In the genomic region with DNA sequence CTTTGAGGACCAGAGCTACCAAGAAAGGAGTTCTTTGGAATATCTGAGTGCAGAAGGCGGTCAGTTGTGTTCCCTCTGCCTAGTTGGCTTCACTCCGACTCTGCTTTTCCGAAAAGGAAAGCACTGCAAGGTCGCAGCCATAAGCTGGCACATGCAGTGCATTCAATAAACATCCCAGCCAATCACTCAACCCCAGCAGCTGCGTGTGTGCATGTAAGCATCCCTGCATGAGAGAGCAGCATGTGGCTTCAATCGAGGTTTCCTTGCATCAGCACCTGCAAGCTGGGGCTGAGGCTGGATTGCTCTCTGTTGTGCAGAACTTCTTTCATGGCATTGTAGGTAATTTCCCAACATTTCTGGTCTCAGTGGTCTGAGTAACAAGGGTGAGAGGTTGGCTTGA, we compare ENCODE assay signal across 17 mouse cellular contexts.
DNase-seq lines count a peak whose midpoint lies in the region; ATAC-seq lines count a peak whose summit lies in the region.
"Had no signal": no experiment of that assay in that cellular context is flagged by ENCODE, and none has a peak within 500 bp of the region (broad histone marks: within the 10 kb centered on the region; RNA-seq: fewer than 3 reads in every experiment).

No protein-coding gene starts in this region.

- DNase-seq in adrenal gland, postnatal 10 days, result peak; percentile 45
- no peak for DNase-seq in adrenal gland, postnatal 4 days (ENCODE audit: low spot score in 2 of 2)
- DNase-seq in forebrain, embryonic 11.5 days (ENCODE audit: low spot score), result no peak
- DNase-seq in midbrain, embryonic 14.5 days, result peak; percentile 20
- DNase-seq in limb, embryonic 10.5 days (ENCODE audit: low spot score), result peak; percentile 33
- DNase-seq: cerebellum, adult 9-11 months; gastrocnemius, postnatal 10 days; heart, adult 2 months; lung, postnatal 36 days had no signal

- peaks cover 7% of the 10 kb centered on the region for H3K4me1 ChIP-seq in forebrain, embryonic 16.5 days (replicated peaks; ENCODE audit: control insufficient read depth, insufficient read depth, low read length)
- no peaks in the 10 kb centered on the region; the same call in 1 of the 2 replicates for H3K4me1 ChIP-seq in forebrain, embryonic 11.5 days (replicated peaks; ENCODE audit: control insufficient read depth, insufficient read depth, low read length)
- H3K4me1 ChIP-seq in midbrain, embryonic 14.5 days (ENCODE audit: control insufficient read depth, insufficient read depth, low read length), result no peaks in the 10 kb centered on the region
- H3K4me1 ChIP-seq in midbrain, embryonic 13.5 days (replicated peaks), result no peaks in the 10 kb centered on the region
- H3K4me1 ChIP-seq in limb, embryonic 10.5 days, result peaks cover 5% of the 10 kb centered on the region
- no peaks in the 10 kb centered on the region for H3K4me1 ChIP-seq in intestine, embryonic 15.5 days (replicated peaks)

- no peaks in the 10 kb centered on the region for H3K36me3 ChIP-seq in forebrain, embryonic 16.5 days (ENCODE audit: control insufficient read depth, insufficient read depth)
- no peaks in the 10 kb centered on the region for H3K36me3 ChIP-seq in forebrain, embryonic 11.5 days (ENCODE audit: control insufficient read depth, insufficient read depth, low read length)
- H3K36me3 ChIP-seq in midbrain, embryonic 14.5 days (ENCODE audit: control insufficient read depth, insufficient read depth, low read length), result no peaks in the 10 kb centered on the region
- no peaks in the 10 kb centered on the region for H3K36me3 ChIP-seq in midbrain, embryonic 13.5 days
- no peaks in the 10 kb centered on the region for H3K36me3 ChIP-seq in limb, embryonic 10.5 days
- H3K36me3 ChIP-seq in intestine, embryonic 15.5 days, result no peaks in the 10 kb centered on the region
- H3K36me3 ChIP-seq: embryonic facial prominence, embryonic 13.5 days; midbrain, embryonic 10.5 days had no signal

- WGBS in forebrain, embryonic 16.5 days, result 54% methylated on average over 6 of the region's 6 CpGs
- WGBS in forebrain, embryonic 11.5 days, result 63% methylated on average over 6 of the region's 6 CpGs
- WGBS in midbrain, embryonic 14.5 days, result 67% methylated on average over 6 of the region's 6 CpGs
- 71% methylated on average over 6 of the region's 6 CpGs for WGBS in midbrain, embryonic 13.5 days
- WGBS in limb, embryonic 10.5 days, result 65% methylated on average over 6 of the region's 6 CpGs
- WGBS in intestine, embryonic 15.5 days, result 58% methylated on average over 6 of the region's 6 CpGs

- H3K4me3 ChIP-seq in forebrain, embryonic 16.5 days (replicated peaks; ENCODE audit: low read length), result no peak overlapping the region
- no peak overlapping the region for H3K4me3 ChIP-seq in forebrain, embryonic 11.5 days (ENCODE audit: low read depth, low read length)
- no peak overlapping the region for H3K4me3 ChIP-seq in midbrain, embryonic 14.5 days (replicated peaks; ENCODE audit: low read depth, low read length)
- H3K4me3 ChIP-seq in midbrain, embryonic 13.5 days (replicated peaks), result no peak overlapping the region
- no peak overlapping the region for H3K4me3 ChIP-seq in limb, embryonic 10.5 days
- H3K4me3 ChIP-seq in intestine, embryonic 15.5 days (replicated peaks), result no peak overlapping the region
- H3K4me3 ChIP-seq: embryonic facial prominence, embryonic 13.5 days; heart, adult 2 months; midbrain, embryonic 10.5 days had no signal

- H3K27me3 ChIP-seq in forebrain, embryonic 16.5 days (replicated peaks; ENCODE audit: control insufficient read depth, insufficient read depth, low read length), result no peaks in the 10 kb centered on the region
- H3K27me3 ChIP-seq in forebrain, embryonic 11.5 days (ENCODE audit: control insufficient read depth, insufficient read depth, low read length), result no peaks in the 10 kb centered on the region
- no peaks in the 10 kb centered on the region for H3K27me3 ChIP-seq in midbrain, embryonic 14.5 days (ENCODE audit: control insufficient read depth, insufficient read depth, low read length)
- no peaks in the 10 kb centered on the region for H3K27me3 ChIP-seq in midbrain, embryonic 13.5 days
- H3K27me3 ChIP-seq in limb, embryonic 10.5 days (ENCODE audit: low read depth, poor library complexity, severe bottlenecking), result no peaks in the 10 kb centered on the region
- H3K27me3 ChIP-seq in intestine, embryonic 15.5 days (replicated peaks), result no peaks in the 10 kb centered on the region
- H3K27me3 ChIP-seq: embryonic facial prominence, embryonic 13.5 days had no signal

- no peaks in the 10 kb centered on the region for H3K9me3 ChIP-seq in forebrain, embryonic 16.5 days (ENCODE audit: control insufficient read depth, low read length)
- H3K9me3 ChIP-seq in forebrain, embryonic 11.5 days (ENCODE audit: control insufficient read depth, low read length), result no peaks in the 10 kb centered on the region
- no peaks in the 10 kb centered on the region for H3K9me3 ChIP-seq in midbrain, embryonic 14.5 days (ENCODE audit: control insufficient read depth, low read length)
- no peaks in the 10 kb centered on the region for H3K9me3 ChIP-seq in midbrain, embryonic 13.5 days
- no peaks in the 10 kb centered on the region for H3K9me3 ChIP-seq in limb, embryonic 10.5 days (replicated peaks)
- H3K9me3 ChIP-seq in intestine, embryonic 15.5 days, result no peaks in the 10 kb centered on the region
- H3K9me3 ChIP-seq: embryonic facial prominence, embryonic 13.5 days; midbrain, embryonic 10.5 days had no signal

- no peak overlapping the region for H3K4me2 ChIP-seq in forebrain, embryonic 16.5 days (ENCODE audit: low read length)
- no peak overlapping the region for H3K4me2 ChIP-seq in forebrain, embryonic 11.5 days (ENCODE audit: low read depth, low read length, severe bottlenecking)
- no peak overlapping the region for H3K4me2 ChIP-seq in midbrain, embryonic 14.5 days (ENCODE audit: low read length)
- H3K4me2 ChIP-seq in midbrain, embryonic 13.5 days (replicated peaks), result no peak overlapping the region
- H3K4me2 ChIP-seq in intestine, embryonic 15.5 days (replicated peaks), result no peak overlapping the region
- H3K4me2 ChIP-seq: embryonic facial prominence, embryonic 13.5 days had no signal

- no peak overlapping the region for H3K9ac ChIP-seq in forebrain, embryonic 16.5 days (replicated peaks; ENCODE audit: low read depth, low read length)
- no peak overlapping the region for H3K9ac ChIP-seq in forebrain, embryonic 11.5 days (ENCODE audit: low read length)
- no peak overlapping the region for H3K9ac ChIP-seq in midbrain, embryonic 14.5 days (replicated peaks; ENCODE audit: low read length)
- H3K9ac ChIP-seq in midbrain, embryonic 13.5 days (replicated peaks), result no peak overlapping the region
- H3K9ac ChIP-seq in intestine, embryonic 15.5 days, result no peak overlapping the region
- H3K9ac ChIP-seq: embryonic facial prominence, embryonic 13.5 days; liver, embryonic 14.5 days had no signal

- ATAC-seq in forebrain, embryonic 16.5 days, result peak; percentile 60; the same call in 1 of the 2 replicates
- no peak for ATAC-seq in forebrain, embryonic 11.5 days (replicated peaks; ENCODE audit: low FRiP score)
- ATAC-seq in midbrain, embryonic 14.5 days (ENCODE audit: low FRiP score, low TSS enrichment), result no peak
- no peak for ATAC-seq in midbrain, embryonic 13.5 days
- no peak for ATAC-seq in intestine, embryonic 15.5 days
- ATAC-seq: inflammation-experienced regulatory T-cells, adult 6 months; Patski had no signal

- H3K27ac ChIP-seq in forebrain, embryonic 16.5 days (ENCODE audit: low read length), result no peak overlapping the region
- no peak overlapping the region for H3K27ac ChIP-seq in forebrain, embryonic 11.5 days (ENCODE audit: low read depth, low read length)
- no peak overlapping the region for H3K27ac ChIP-seq in midbrain, embryonic 14.5 days (replicated peaks; ENCODE audit: low read depth, low read length)
- no peak overlapping the region for H3K27ac ChIP-seq in midbrain, embryonic 13.5 days
- no peak overlapping the region for H3K27ac ChIP-seq in limb, embryonic 10.5 days
- no peak overlapping the region for H3K27ac ChIP-seq in intestine, embryonic 15.5 days
- H3K27ac ChIP-seq: embryonic facial prominence, embryonic 13.5 days; heart, adult 2 months; liver, embryonic 14.5 days; midbrain, embryonic 10.5 days had no signal

Comparison
In these comparisons a context has a peak if more than half of its experiments do, and no peak if none do; other contexts are left out.
1. DNase-seq: peak in adrenal gland, postnatal 10 days (single experiment), midbrain, embryonic 14.5 days (single experiment) and limb, embryonic 10.5 days (single experiment); none in adrenal gland, postnatal 4 days (0 of 2) and forebrain, embryonic 11.5 days (single experiment).